Mouse (Mus musculus) kidney, postnatal 25 days (tissue): ENCODE data around the gene Nfasc.

Experiments
- DNase-seq, 2 experiments: peaks; one replicate each; pipeline ENCODE4 v3.0.0; 2021; ENCODE audit warnings: mixed read lengths in 2 of 2

Nfasc gene

GRCm38 (mm10) chr1:132581845-132582839 lies 159.5 kb downstream of the Nfasc start:
- DNase-seq, result no peak

DNA sequence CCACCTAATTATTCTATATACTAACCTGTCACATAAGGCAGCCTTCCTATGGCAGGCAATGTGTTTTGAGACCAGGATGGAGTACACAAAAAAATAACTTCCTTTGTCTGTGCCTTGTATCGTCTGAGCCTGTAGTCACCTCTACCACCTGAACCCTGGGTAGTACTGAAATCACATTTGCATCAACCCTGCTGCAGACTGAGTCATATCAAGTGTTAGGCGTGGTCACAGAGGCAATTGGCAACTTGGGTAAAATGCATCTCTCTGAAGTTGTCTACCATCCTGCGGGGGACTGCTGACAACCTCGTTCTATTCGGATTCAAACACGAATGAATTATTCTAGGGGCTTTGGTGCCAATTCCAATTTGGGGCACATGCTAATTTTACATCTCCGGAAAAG lies 161.5 kb downstream of the Nfasc start:
- DNase-seq, result no peak

DNA sequence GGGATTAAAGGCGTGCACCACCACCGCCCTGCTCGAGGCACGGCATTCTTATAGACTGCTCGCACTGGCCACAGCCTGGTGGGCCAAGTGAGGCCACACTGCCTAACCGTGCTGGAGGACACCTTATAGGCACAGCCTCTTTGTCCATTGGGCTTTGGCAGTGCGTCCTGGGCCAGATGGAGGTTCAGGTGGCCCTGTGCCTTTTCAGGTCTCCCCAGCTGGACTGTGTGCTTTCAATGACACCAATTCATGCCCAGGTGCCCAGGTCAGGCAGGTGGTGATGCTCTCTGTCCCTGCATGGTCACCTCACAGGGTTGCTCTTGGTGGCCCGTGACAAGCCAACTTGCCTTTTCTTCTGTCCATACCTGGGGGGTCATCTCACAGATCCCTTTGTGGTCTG lies 164.8 kb downstream of the Nfasc start:
- no peak for DNase-seq

- no peak for DNase-seq
Observed at GRCm38 (mm10) chr1:132572851-132573250, 168.7 kb downstream of the Nfasc start.

DNA sequence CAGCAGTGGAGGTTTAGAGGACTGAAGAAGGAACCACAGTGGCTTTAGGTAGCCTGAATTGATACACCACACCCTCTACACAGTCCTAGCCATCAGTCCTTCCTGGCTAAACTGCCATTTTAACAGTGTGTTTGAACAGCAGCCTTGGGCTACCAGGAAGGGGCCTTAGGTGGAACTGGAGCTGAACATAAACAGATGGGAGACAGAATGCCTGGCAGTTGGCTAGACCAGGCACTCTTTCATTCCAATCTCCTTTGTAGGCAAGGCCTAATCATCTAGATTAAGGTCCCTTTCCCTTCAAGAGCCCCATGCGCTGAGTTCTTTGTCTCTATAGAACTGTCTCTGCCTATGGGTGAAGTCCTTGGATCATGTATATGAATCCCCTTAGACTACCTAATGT lies 170.0 kb downstream of the Nfasc start:
- DNase-seq, result no peak

DNA sequence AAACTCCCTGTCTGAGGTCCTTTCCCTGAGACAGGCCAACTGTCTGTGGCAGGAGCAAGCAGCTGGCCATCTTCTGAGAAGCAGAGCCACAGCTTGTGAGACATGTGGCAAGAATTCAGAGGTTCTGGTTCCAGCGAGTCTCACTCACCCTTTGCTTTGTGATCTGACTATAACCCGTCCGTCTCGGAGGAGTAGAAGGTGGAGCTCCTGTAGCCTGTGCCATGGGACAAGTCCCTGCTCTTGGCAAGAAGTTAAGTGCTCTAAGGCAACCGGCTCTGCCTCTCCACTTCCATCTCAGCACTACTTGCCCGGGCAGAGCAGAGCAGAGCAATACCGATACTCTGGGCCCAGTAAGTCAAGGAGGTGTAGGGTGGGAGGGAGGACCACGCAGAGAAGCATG lies 170.7 kb downstream of the Nfasc start:
- DNase-seq, result no peak

DNA sequence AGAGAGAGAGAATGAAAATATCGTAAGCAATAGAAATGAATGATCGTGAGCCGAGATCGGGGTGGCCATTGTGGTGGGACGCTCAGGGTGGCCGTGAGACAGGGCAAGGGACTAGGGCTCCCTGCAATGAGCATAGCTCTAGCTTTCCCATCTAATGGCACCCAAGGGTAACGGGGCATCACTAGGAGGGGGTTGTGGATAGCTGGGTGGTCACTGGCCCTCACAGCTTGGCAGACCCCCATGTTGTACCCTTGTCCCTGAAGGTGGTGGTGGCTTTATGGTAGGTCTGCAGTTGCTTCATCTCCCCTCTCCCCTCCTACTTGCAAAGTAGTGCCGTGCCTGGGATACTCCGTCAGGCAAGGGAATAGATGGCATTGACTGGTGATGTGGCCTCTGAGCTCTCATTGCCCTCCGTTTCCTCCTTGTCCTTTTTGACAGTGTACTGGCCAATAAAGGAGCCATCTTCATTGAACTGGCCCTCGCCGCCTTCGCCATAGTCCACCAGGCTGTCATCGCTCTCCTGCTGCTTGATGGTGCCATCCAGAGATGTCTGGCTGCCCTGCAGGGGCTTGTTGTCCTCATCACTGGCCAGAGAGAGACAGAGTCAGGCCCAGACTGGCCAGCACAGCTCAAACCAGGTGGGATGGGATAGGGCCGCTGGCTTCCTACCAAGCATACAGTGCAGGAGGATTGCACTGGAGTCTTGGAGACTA lies 171.4 kb downstream of the Nfasc start:
- no peak for DNase-seq

- DNase-seq, result no peak
Observed at GRCm38 (mm10) chr1:132569516-132569915, 172.1 kb downstream of the Nfasc start.

DNA sequence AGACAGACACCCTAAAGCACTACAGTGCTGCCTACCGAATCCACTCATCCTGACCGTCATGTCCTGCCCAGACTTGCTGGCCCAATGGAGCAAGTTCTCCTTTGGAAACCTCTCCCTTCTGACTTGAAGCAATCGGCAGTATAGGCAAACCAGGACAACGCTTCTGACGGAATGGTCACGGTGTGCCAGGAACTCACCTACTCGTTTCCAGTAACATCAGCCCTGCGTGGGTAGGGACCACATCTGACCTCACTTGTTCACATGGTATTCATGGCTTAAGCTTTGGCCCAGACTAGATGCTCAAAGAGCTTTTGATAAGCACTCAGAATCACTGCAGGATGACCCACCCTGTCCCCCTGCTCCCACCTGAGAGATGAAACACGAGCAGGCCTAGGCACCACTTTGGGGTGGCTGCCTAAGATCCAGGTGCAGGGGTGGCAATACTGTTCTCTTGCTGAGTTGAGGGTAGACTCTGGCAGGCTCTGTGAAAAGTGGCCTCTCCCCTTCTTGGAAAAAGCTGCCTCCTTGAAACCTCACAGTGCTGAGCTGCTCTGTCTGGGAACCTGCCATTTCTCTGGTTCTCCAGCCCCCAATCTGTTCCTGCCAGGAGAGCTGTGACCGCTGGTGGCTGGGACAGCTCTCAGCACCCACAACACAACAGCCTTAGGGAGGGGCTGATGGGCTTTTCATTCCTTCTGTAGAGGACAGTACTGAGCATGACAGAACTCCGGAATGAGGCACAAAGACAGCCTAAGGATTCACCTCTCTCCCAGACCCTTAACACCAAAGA lies 174.1 kb downstream of the Nfasc start:
- no peak for DNase-seq

- DNase-seq, result no peak
Observed at GRCm38 (mm10) chr1:132565766-132566165, 175.8 kb downstream of the Nfasc start.

- DNase-seq, result no peak
Observed at GRCm38 (mm10) chr1:132564946-132565345, 176.7 kb downstream of the Nfasc start.

DNA sequence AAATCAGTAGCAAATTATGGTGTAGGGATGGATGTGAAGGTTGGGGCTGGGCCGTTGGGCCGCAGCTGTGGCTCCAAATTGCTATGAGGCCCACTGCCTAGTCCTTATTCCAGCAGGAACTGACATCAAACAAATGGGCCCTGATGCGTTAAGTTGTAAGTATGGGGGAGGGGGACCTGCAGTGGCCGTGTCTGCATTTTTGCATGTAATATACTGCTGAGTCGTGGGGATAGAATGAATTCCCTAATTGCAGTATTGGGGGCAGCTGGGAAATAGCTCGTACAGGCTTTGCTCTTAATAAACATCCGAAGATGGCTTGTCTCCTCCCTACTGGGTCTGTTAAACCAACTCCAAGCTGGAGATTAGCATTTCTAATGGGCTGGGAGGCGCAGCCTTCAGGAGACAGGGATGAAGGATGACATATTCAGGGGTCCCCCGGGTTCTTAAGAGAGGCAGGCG lies 179.2 kb downstream of the Nfasc start:
- DNase-seq, result no peak

GRCm38 (mm10) chr1:132560907-132561700 lies 180.5 kb downstream of the Nfasc start:
- peak; percentile 50 to 54 for DNase-seq

DNA sequence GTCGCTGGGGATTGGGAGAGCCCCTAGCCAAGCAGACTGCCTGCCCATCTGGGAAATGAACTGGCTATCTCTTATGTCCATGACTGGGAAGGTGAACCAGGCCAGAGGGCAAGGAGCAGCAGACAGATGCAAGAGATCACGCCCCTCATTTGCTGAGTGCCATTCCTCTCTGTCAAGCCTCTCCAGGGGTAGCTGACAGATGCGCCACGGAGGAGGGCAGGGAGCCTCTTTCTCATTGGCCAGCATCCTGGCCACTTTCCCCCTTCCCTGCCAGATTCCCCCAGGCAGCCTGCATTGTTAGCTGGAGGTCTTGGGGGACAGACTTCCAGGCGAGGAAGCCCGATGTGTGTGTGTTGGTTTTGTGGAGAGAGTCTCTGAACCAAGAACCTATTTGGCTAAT lies 182.6 kb downstream of the Nfasc start:
- DNase-seq, result no peak

DNA sequence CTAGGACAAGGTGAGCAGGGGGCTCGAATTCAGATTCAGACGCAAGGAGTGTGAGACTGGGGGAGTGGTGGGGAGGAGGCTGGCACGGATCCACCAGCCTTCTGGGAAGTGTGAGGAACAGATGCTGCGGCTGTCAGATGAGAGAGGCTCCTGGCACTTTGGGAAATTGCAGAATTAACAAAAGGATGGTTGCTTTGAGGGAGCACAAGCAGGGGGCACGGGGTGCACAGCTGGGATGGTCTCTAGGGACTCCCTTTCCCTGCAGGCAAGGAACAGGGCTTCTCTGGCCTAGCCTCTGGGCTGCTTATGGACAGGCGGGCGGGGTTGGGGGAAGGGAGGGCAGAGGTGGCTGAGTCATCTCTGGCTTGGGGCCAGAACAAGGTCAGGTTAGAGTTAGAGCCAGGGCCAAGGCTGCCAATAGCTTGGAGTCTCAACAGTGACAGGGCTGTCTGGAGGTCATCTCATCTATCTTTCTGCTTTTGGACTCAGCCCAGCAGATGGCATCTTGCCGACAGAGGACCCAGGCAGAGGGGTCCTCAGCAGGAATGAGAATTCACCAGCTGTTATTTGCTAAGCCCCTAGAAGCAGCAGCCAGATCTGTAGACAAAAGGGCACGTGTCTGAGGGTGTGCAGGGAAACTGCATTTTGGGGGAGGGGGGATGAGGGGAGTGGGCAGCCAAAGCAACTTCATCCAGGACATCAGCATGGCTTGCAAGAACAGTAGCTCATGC lies 183.5 kb downstream of the Nfasc start:
- peak; percentile 81 for DNase-seq

- DNase-seq, result no peak
Observed at GRCm38 (mm10) chr1:132543789-132544188, 197.8 kb downstream of the Nfasc start.

DNA sequence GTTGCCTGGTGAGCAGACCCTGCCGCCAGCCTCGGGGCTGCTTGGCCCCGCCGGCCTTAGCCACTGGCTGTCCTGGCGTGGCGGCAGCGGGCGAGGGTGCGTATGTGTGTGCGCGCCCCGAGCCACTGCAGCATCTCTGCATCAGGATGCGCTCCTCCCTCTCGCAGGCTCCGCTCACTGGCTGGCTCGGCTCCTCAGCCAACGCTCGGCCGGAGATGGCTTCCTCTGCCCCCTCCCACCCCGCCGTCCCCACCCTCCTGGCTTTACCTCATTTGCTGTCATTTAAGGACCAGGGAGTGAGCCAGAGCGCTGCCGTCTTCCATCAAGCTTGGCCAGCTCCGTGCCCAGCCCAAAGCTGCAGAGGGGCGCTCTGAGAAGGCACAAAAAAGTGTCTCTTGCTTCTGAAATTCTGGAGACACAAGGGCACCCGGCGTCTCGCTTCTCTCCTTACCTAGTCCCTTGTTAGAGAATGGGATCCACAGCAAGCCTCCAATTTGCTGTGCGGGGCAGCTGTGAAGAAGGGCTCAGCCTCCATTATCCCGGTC lies 198.8 kb downstream of the Nfasc start, which contains the start of gene Cntn2:
TSS of gene Cntn2 (minus strand) at position 495 of the 545 bp plus-strand sequence.
- DNase-seq, result no peak

GRCm38 (mm10) chr1:132541824-132542599 lies 199.6 kb downstream of the Nfasc start:
- DNase-seq, result no peak

DNA sequence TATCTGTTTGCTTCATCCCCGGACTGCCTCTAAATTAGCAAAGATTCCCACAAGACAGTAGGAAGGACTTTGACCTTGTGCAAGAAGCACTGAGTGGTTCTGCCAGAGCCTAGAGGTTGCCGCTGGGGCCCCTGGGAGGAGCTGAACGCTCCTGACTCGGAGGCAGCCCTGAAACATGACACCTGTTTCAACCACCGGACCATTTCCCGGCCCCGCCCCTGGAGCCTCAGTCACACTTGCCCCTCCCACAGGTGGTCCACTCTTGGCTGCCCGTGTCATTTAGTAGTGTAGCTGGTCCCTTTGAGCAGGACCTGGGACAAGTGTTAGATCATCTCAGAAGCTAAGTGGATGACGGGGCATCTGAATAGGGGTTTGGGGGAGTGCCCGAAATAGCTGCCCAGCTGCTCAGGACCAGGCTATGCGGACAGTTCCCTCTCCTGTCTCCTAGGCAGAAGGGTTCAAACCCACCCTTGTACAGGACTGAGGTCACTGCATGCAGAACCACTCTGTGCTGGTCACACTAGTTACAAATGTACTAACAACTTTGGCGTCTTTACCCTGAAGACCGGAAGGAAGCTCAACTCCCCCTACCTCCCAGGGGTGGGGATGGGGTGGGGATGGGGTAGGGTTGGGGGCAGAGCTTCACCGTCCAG lies 200.3 kb downstream of the Nfasc start:
- peak; percentile 28 to 53 for DNase-seq

DNA sequence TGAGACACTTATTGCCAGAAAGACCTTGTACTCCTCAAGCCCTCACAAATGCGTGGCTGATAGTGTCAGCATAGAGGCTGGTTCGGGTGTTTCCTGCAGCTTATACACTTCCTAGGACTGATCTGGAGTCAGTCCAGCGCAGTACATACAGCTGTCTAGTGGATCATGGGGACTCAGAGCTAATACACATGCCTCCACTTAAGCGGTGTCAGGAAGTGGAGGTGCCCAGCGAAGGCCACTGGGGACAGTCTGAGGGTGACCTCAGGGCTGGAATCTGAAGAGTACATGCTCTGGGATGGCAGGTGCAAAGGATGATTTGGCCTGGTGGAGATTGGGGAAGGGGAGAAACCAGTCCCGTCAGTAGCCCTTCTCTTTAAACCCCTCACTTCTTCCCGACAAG lies 200.9 kb downstream of the Nfasc start:
- DNase-seq, result no peak
